Mouse (Mus musculus) hindbrain, embryonic 14.5 days (tissue): ENCODE results near the gene Slc38a4. TPM values are rescaled to one million over a fixed set of nuclear protein-coding genes. Genes with fewer than 3 reads are reported as not detected.

ENCODE experiments used
- ATAC-seq: fragments of 200-750 bp; cut with Nextera tagmentation; 2 replicates; pipeline ENCODE4 v1.8.0; 2017; ENCODE audit warnings: moderate number of reproducible peaks, mild to moderate bottlenecking, moderate TSS enrichment, moderate library complexity; ENCODE audit not compliant: low FRiP score
- DNase-seq: peaks from one replicate; pipeline ENCODE4 v3.0.0-alpha.2; 2015; ENCODE audit warnings: low spot score
- H3K27ac ChIP-seq: fragments of 300-500 bp; sonication (generic); 2 replicates; pipeline ENCODE4 v1.5.1; 2014; ENCODE audit warnings: mild to moderate bottlenecking, moderate library complexity
- H3K27me3 ChIP-seq: fragments of 300-500 bp; sonication (generic); 2 replicates; pipeline ENCODE4 v1.6.1; 2014; ENCODE audit warnings: mild to moderate bottlenecking, low read length, mixed read lengths; ENCODE audit not compliant: control insufficient read depth, insufficient read depth
- H3K36me3 ChIP-seq: fragments of 300-500 bp; sonication (generic); replicated peaks from 2 replicates; pipeline ENCODE4 v1.6.1; 2014; ENCODE audit not compliant: control insufficient read depth, insufficient read depth
- H3K4me1 ChIP-seq: fragments of 300-500 bp; sonication (generic); replicated peaks from 2 replicates; pipeline ENCODE4 v1.6.1; 2014; ENCODE audit warnings: antibody characterized with exemption, low read length, mixed read lengths; ENCODE audit not compliant: control insufficient read depth, insufficient read depth
- H3K4me2 ChIP-seq: fragments of 300-500 bp; sonication (generic); replicated peaks from 2 replicates; pipeline ENCODE4 v1.6.1; 2014; ENCODE audit warnings: mild to moderate bottlenecking, moderate library complexity
- H3K4me3 ChIP-seq: fragments of 300-500 bp; sonication (generic); replicated peaks from 2 replicates; pipeline ENCODE4 v1.5.1; 2014; ENCODE audit warnings: mild to moderate bottlenecking, low read length
- H3K9ac ChIP-seq: fragments of 300-500 bp; sonication (generic); 2 replicates; pipeline ENCODE4 v1.6.1; 2014
- H3K9me3 ChIP-seq: fragments of 300-500 bp; sonication (generic); 2 replicates; pipeline ENCODE4 v1.6.1; 2016; ENCODE audit warnings: low read length; ENCODE audit not compliant: control insufficient read depth
- WGBS: fragments of 180-500 bp; shearing (Covaris S2); extraction: QIAGEN DNeasy Blood & Tissue Kit; methylation state at CpG from one replicate; pipeline ENCODE4 v1.1.7; 2014; 5-methylcytosine and 5-hydroxymethylcytosine counted together
- polyA plus RNA-seq: library from polyadenylated mRNA; unstranded; fragments of >200 nt; fragmentation: Nextera tagmentation; extraction: Ambion mirVana; gene quantifications from 2 replicates; pipeline ENCODE4 v1.2.1, GENCODE M21; 2014

The Slc38a4 gene
- polyA plus RNA-seq, 1 experiment from 2014 or later = 3.9 TPM

- no peaks in the 10 kb centered on the region for H3K36me3 ChIP-seq
- 89% methylated on average over 3 of the region's 3 CpGs for WGBS
- H3K9ac ChIP-seq = no peak overlapping the region
- no peak overlapping the region for H3K4me2 ChIP-seq
- no peak for DNase-seq
- no peak overlapping the region for H3K4me3 ChIP-seq
- H3K9me3 ChIP-seq = no peaks in the 10 kb centered on the region
- no peaks in the 10 kb centered on the region for H3K27me3 ChIP-seq
- no peak overlapping the region for H3K27ac ChIP-seq
- H3K4me1 ChIP-seq = no peaks in the 10 kb centered on the region
- ATAC-seq = no peak
Observed at GRCm38 (mm10) chr15:97009271-97009670, 46.5 kb downstream of the Slc38a4 start.

DNA sequence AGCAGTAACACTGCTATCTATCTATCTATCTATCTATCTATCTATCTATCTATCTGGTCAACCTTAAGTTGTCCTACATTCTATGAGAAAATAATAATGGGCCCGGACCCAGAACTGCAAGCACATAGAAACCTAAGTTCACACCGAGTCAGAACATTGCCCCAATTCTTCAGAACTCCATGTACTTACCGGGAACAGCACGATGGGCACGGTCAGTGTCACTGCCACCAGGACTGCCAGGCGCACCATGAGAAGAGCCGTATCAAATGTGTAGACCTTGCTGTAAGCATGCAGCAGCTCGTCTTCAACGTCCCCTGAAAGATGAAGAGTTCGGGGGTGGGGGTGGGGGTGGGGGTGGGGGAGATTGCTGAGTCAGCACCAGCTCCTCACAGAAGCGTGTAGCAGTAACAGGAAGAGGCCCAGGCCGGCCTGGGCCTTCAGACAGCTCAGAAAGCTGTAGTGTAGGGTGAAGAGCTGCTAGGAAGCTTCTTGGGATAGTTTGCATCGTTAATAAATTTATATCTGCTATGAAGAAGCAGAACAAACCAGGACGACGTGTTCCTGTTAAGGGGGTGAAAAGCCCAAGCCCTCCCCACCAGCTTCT, 50.0 kb downstream of the Slc38a4 start:
- Histone ChIP-seq H3K9me3 (no peaks in the 10 kb centered on the region), H3K4me3 (no peak overlapping the region), H3K27ac (no peak overlapping the region), H3K9ac (no peak overlapping the region), H3K27me3 (no peaks in the 10 kb centered on the region), H3K4me2 (no peak overlapping the region), H3K4me1 (no peaks in the 10 kb centered on the region), H3K36me3 (no peaks in the 10 kb centered on the region)
- DNase-seq = no peak
- 88% methylated on average over 15 of the region's 15 CpGs for WGBS
- no peak for ATAC-seq

DNA sequence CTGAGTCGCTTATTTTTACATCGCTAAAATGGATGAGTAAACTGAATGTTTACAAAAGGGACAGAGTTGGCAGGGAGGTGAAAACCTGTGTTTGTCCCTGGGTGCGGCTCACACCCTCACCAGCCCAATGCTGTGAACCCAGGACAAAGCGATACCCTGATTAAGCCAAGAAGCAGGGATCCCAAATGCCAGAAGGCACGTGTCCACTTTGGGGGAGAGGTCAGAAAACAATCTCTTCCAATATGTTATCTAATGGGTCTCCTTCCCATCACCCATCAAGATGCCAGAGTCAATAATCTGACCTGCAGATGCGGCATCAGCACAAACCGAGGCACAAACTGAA, 51.3 kb downstream of the Slc38a4 start:
- ATAC-seq (no peak), DNase-seq (no peak)
- H3K27me3 ChIP-seq = no peaks in the 10 kb centered on the region
- no peaks in the 10 kb centered on the region for H3K36me3 ChIP-seq
- H3K4me1 ChIP-seq = no peaks in the 10 kb centered on the region
- H3K4me3 ChIP-seq = no peak overlapping the region
- 93% methylated on average over 7 of the region's 7 CpGs for WGBS
- H3K27ac ChIP-seq = no peak overlapping the region
- no peak overlapping the region for H3K9ac ChIP-seq
- no peaks in the 10 kb centered on the region for H3K9me3 ChIP-seq
- no peak overlapping the region for H3K4me2 ChIP-seq

DNA sequence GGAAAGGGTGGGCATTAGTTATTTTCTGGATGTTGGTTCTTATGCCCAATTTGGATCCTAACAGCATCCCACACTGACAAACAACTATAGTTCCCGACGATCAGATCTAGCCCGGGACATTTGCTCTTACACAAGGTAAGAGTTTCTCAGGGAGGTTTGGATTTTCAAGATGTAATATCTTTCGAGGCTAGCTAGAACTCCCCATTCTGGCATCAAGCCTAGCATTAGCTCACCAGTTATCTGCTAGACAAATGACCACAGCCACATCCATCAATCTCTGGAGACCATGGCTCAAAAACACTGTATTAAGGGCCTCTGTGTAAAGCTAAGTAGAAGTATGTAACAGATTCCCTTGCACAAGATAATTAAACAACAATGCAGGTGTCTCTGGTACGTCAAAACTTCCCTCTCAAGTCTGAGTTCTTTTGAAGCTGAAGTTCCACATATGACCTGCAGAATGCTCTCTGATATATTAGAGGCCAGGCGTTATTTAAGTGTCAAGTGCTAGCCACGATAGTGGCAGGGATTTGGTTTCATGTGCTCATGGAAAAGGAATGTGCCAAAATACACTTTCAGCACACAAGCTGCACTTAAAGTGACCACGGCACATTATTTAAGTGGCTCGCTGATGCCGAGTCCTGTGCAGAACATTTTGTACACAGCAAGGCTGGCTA, 51.8 kb downstream of the Slc38a4 start:
- H3K9me3 ChIP-seq = no peaks in the 10 kb centered on the region
- WGBS = 78% methylated on average over 10 of the region's 10 CpGs
- ATAC-seq (no peak), DNase-seq (no peak)
- no peaks in the 10 kb centered on the region for H3K36me3 ChIP-seq
- H3K27ac ChIP-seq = no peak overlapping the region
- H3K27me3 ChIP-seq = no peaks in the 10 kb centered on the region
- no peak overlapping the region for H3K9ac ChIP-seq
- H3K4me3 ChIP-seq = no peak overlapping the region
- no peak overlapping the region for H3K4me2 ChIP-seq
- H3K4me1 ChIP-seq = no peaks in the 10 kb centered on the region; the same call in 1 of the 2 replicates

GRCm38 (mm10) chr15:97003186-97003585, 52.6 kb downstream of the Slc38a4 start:
- no peaks in the 10 kb centered on the region for H3K9me3 ChIP-seq
- H3K4me3 ChIP-seq = peak overlapping the region; percentile 14
- WGBS = 85% methylated on average over 6 of the region's 6 CpGs
- no peaks in the 10 kb centered on the region for H3K27me3 ChIP-seq
- H3K36me3 ChIP-seq = no peaks in the 10 kb centered on the region
- no peak for ATAC-seq
- H3K4me1 ChIP-seq = no peaks in the 10 kb centered on the region; the same call in 1 of the 2 replicates
- peak overlapping the region; percentile 27 for H3K4me2 ChIP-seq
- DNase-seq = no peak
- no peak overlapping the region for H3K27ac ChIP-seq
- H3K9ac ChIP-seq = no peak overlapping the region

DNA sequence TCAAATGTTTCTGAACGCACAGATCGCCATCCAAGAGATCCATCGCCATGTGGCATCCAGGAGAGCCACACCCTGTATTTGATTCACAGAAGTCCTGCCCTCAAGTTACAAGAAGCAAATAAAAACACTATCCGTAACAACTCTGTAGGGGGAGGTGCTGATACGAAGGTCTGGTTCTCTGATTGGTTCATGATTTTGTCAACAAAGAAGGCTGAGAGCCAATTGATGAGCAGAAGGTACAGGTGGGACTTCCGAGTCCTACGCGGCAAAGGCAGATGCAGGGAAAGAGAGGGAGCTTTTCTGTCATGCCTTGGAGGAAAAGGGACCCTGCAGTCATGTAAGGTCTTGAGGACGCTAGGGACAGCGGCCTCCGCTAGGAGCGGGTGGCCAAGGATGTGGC, 53.0 kb downstream of the Slc38a4 start:
- no peak for DNase-seq
- ATAC-seq = no peak
- H3K4me3 ChIP-seq = peak overlapping the region; percentile 14
- no peak overlapping the region for H3K27ac ChIP-seq
- no peaks in the 10 kb centered on the region for H3K27me3 ChIP-seq
- no peak overlapping the region for H3K9ac ChIP-seq
- H3K4me2 ChIP-seq = peak overlapping the region; percentile 27
- H3K9me3 ChIP-seq = no peaks in the 10 kb centered on the region
- H3K4me1 ChIP-seq = no peaks in the 10 kb centered on the region; the same call in 1 of the 2 replicates
- H3K36me3 ChIP-seq = no peaks in the 10 kb centered on the region
- WGBS = 65% methylated on average over 12 of the region's 12 CpGs

DNA sequence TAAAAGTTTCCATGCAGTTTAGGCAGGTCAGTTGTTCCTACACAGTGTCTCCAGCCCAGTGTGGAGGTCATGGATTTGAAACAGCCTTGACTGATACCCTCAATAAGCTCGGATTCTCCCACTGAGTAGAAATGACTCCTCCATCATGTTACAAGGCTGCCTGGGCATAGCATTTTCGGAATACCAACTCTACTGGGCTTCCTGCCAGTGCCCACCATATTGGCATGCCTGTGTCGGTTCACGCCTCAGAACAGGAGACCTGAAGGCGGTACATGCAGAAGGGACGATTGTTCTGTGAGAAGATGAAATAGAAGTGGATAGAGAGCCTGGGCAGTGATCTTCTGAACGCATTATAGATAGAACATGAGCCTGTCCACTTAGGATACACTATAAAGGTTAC, 53.9 kb downstream of the Slc38a4 start:
- Histone ChIP-seq H3K4me3 (no peak overlapping the region), H3K36me3 (no peaks in the 10 kb centered on the region), H3K27me3 (no peaks in the 10 kb centered on the region), H3K9me3 (no peaks in the 10 kb centered on the region), H3K27ac (no peak overlapping the region), H3K4me1 (no peaks in the 10 kb centered on the region; the same call in 1 of the 2 replicates), H3K4me2 (no peak overlapping the region), H3K9ac (no peak overlapping the region)
- 81% methylated on average over 7 of the region's 7 CpGs for WGBS
- ATAC-seq (no peak), DNase-seq (no peak)

DNA sequence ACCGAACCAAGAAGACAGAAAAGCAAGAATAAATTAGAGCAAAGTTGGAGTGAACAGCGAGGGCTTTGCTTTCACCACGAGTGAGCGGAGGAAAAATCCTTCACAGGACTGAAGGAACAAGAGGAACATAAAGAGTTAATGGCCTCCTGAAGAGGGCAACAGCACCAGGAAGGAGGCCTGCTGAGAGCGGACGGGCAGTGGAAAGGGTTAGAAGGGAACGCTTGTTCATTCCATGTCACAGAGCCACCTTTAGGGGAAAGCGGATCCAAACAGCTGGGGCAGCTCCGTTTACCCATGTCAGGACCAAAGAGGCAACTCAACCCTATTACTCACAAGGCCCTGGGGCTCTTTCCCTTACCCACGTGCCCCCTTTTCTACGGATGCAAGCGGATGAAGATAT, 54.3 kb downstream of the Slc38a4 start:
- no peak for ATAC-seq
- H3K9ac ChIP-seq = no peak overlapping the region
- H3K36me3 ChIP-seq = no peaks in the 10 kb centered on the region
- DNase-seq = no peak
- 55% methylated on average over 12 of the region's 12 CpGs for WGBS
- no peaks in the 10 kb centered on the region for H3K27me3 ChIP-seq
- H3K4me2 ChIP-seq = no peak overlapping the region
- H3K4me1 ChIP-seq = no peaks in the 10 kb centered on the region; the same call in 1 of the 2 replicates
- H3K4me3 ChIP-seq = no peak overlapping the region
- no peaks in the 10 kb centered on the region for H3K9me3 ChIP-seq
- no peak overlapping the region for H3K27ac ChIP-seq

- Histone ChIP-seq H3K9me3 (no peaks in the 10 kb centered on the region), H3K36me3 (no peaks in the 10 kb centered on the region), H3K9ac (no peak overlapping the region), H3K4me3 (no peak overlapping the region), H3K27me3 (no peaks in the 10 kb centered on the region), H3K27ac (no peak overlapping the region), H3K4me2 (no peak overlapping the region), H3K4me1 (no peaks in the 10 kb centered on the region; the same call in 1 of the 2 replicates)
- DNase-seq (no peak), ATAC-seq (no peak)
- 68% methylated on average over 17 of the region's 17 CpGs for WGBS
Observed at GRCm38 (mm10) chr15:97000319-97001251, 55.2 kb downstream of the Slc38a4 start.
